In genomic region chr6:114697646-114698490, GRCm38 (mm10) we compare ENCODE assay signal across 8 mouse cellular contexts. TPM values are rescaled to one million over a fixed set of nuclear protein-coding genes. Genes with fewer than 3 reads are reported as not detected.
DNase-seq lines count a peak whose midpoint lies in the region; ATAC-seq and TF ChIP-seq lines count a peak whose summit lies in the region.

No protein-coding gene starts in this region.

- peak; percentile 24; the same call in 1 of the 2 replicates for ATAC-seq in embryonic facial prominence, embryonic 15.5 days (ENCODE audit: insufficient number of reproducible peaks, low FRiP score, low TSS enrichment, low read depth)

- TF ChIP-seq POLR2A in bone marrow, adult 2 months (IDR thresholded peaks at IDR 0.05; ENCODE audit: borderline replicate concordance, control insufficient read depth, low read depth, low read length), result no peak

- no peak overlapping the region for H3K27ac ChIP-seq in bone marrow, adult 2 months (ENCODE audit: control insufficient read depth, insufficient read depth, low read depth, low read length, poor library complexity)
- H3K27ac ChIP-seq in embryonic facial prominence, embryonic 15.5 days (replicated peaks), result no peak overlapping the region

- peak; percentile 78 for DNase-seq in ES-CJ7 (ENCODE audit: low read depth, low spot score)
- DNase-seq in heart, postnatal 4 days, result peak; percentile 86
- DNase-seq in layer of hippocampus, adult 18-20 months (ENCODE audit: low spot score in 2 of 2), result peak; percentile 51 to 83
- peak; percentile 77 for DNase-seq in lung, postnatal 25 days (ENCODE audit: low spot score)
- DNase-seq in retina, postnatal 7 days (ENCODE audit: low read depth, low spot score), result peak; percentile 44
- DNase-seq in urinary bladder, postnatal 25 days (ENCODE audit: low spot score), result peak; percentile 70

- no peaks in the 10 kb centered on the region for H3K9me3 ChIP-seq in embryonic facial prominence, embryonic 15.5 days (replicated peaks)

- H3K36me3 ChIP-seq in embryonic facial prominence, embryonic 15.5 days, result no peaks in the 10 kb centered on the region

- H3K9ac ChIP-seq in embryonic facial prominence, embryonic 15.5 days, result no peak overlapping the region

- WGBS in bone marrow, adult 2 months, result 44% methylated on average over 9 of the region's 9 CpGs
- WGBS in embryonic facial prominence, embryonic 15.5 days, result 43% methylated on average over 9 of the region's 9 CpGs

- TF ChIP-seq CTCF in bone marrow, adult 2 months (IDR thresholded peaks at IDR 0.05; ENCODE audit: control insufficient read depth, insufficient read depth, low read length), result peak; percentile 50

- H3K4me3 ChIP-seq in bone marrow, adult 2 months (replicated peaks; ENCODE audit: control insufficient read depth, low read depth, low read length), result no peak overlapping the region
- no peak overlapping the region for H3K4me3 ChIP-seq in embryonic facial prominence, embryonic 15.5 days (replicated peaks)

- no peaks in the 10 kb centered on the region for H3K4me1 ChIP-seq in bone marrow, adult 2 months (ENCODE audit: control insufficient read depth, insufficient read depth, low read length)
- H3K4me1 ChIP-seq in embryonic facial prominence, embryonic 15.5 days, result no peaks in the 10 kb centered on the region

- H3K4me2 ChIP-seq in embryonic facial prominence, embryonic 15.5 days (replicated peaks), result no peak overlapping the region

- no peaks in the 10 kb centered on the region for H3K27me3 ChIP-seq in embryonic facial prominence, embryonic 15.5 days

RNA-seq across cellular contexts. Expression of gene Atg7, which starts 55.0 kb away (rescaled TPM):
- polyA plus RNA-seq in bone marrow, adult 2 months (2011; ENCODE audit: insufficient read depth, insufficient read length, low replicate concordance, missing spikeins), result 14.0 and 43.3 TPM in 2 replicates
- polyA plus RNA-seq in embryonic facial prominence, embryonic 15.5 days (2015; fragmentation: Nextera tagmentation; extraction: Ambion mirVana), result 21.0 and 22.4 TPM in 2 replicates
- total RNA-seq in heart, postnatal 4 days (2021), result 10 to 100 TPM; 15.9 to 20.0 TPM
- 10 to 100 TPM; 25.0 TPM for total RNA-seq in layer of hippocampus, adult 18-20 months (2021)
